Mouse (Mus musculus) kidney, embryonic 15.5 days (tissue): ENCODE measurements around the gene Svs1. TPM values are rescaled to one million over a fixed set of nuclear protein-coding genes. Genes with fewer than 3 reads are reported as not detected.
A peak's percentile ranks its signal among the peaks of the same experiment; 100 is the strongest.
"Not testable (repeated sequence)": the region's sequence is repeated elsewhere in the genome, so short reads cannot be mapped to it uniquely, and the experiment has no call there.

Source experiments
- ATAC-seq: fragments of 200-750 bp; cut with Nextera tagmentation; replicated peaks from 2 replicates; pipeline ENCODE4 v1.8.0; 2017; ENCODE audit warnings: moderate TSS enrichment; ENCODE audit not compliant: low FRiP score
- H3K27ac ChIP-seq: fragments of 300-500 bp; sonication (generic); 2 replicates; pipeline ENCODE4 v1.5.1; 2015; ENCODE audit warnings: mild to moderate bottlenecking, inconsistent platforms
- H3K27me3 ChIP-seq: fragments of 300-500 bp; sonication (generic); 2 replicates; pipeline ENCODE4 v1.6.1; 2015; ENCODE audit warnings: inconsistent platforms
- H3K36me3 ChIP-seq: fragments of 300-500 bp; sonication (generic); 2 replicates; pipeline ENCODE4 v1.6.1; 2015; ENCODE audit warnings: inconsistent platforms
- H3K4me1 ChIP-seq: fragments of 300-500 bp; sonication (generic); 2 replicates; pipeline ENCODE4 v1.6.1; 2015; ENCODE audit warnings: inconsistent platforms
- H3K4me2 ChIP-seq: fragments of 300-500 bp; sonication (generic); 2 replicates; pipeline ENCODE4 v1.6.1; 2015; ENCODE audit warnings: moderate library complexity, mild to moderate bottlenecking, inconsistent platforms
- H3K4me3 ChIP-seq: fragments of 300-500 bp; sonication (generic); replicated peaks from 2 replicates; pipeline ENCODE4 v1.5.1; 2015; ENCODE audit warnings: mild to moderate bottlenecking, inconsistent platforms
- H3K9ac ChIP-seq: fragments of 300-500 bp; sonication (generic); 2 replicates; pipeline ENCODE4 v1.6.1; 2015; ENCODE audit warnings: mild to moderate bottlenecking, inconsistent platforms
- H3K9me3 ChIP-seq: fragments of 300-500 bp; sonication (generic); replicated peaks from 2 replicates; pipeline ENCODE4 v1.6.1; 2016; ENCODE audit warnings: inconsistent platforms
- WGBS: fragments of 180-500 bp; shearing (Covaris S2); methylation state at CpG from one replicate; pipeline ENCODE4 v1.1.7; 2015; ENCODE audit warnings: mixed read lengths; 5-methylcytosine and 5-hydroxymethylcytosine counted together
- polyA plus RNA-seq: library from polyadenylated mRNA; unstranded; fragments of >200 nt; fragmentation: Nextera tagmentation; extraction: Ambion mirVana; gene quantifications from 2 replicates; pipeline ENCODE4 v1.2.1, GENCODE M21; 2015

Gene Svs1
- not detected in 2 replicates for polyA plus RNA-seq

DNA sequence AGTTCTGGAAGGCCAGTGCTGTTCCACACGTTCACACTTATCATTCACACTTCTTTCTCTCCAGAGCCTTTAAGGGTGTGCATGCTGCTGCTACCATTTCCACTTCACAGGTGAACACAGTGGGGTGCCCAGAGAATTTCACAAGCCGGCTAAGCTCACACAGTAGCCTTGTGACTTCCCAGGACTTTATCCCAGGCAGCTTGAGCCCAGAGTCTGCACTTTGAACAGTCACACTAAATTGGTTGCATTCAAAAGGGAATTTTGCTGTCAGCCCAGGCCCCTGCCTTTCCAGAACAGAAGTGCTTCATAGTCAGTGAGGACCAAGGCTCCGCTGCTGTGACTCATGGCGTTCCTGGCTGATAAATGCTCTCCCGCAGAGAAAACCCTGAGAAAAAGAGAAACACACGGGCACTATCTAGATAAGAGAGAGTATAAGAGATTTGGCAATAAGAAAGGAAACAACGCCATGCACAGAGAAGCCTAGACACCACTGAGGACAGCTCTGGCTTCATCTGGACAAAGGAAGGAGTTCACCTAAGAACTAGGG is at the start of gene Svs1:
TSS of gene Svs1 (plus strand) at position 418 of the 547 bp plus-strand sequence.
- WGBS = 48% methylated on average over 7 of the region's 7 CpGs
- no peak within 1 kb of the TSS for H3K27ac ChIP-seq
- no peak within 1 kb of the TSS for H3K4me2 ChIP-seq
- no peak within 1 kb of the TSS for H3K9ac ChIP-seq
- ATAC-seq = no peak
- no peak within 1 kb of the TSS for H3K4me3 ChIP-seq
- no peaks in the 10 kb centered on the region for H3K4me1 ChIP-seq
- H3K27me3 ChIP-seq = no peaks in the 10 kb centered on the region
- no peaks in the 10 kb centered on the region for H3K9me3 ChIP-seq
- H3K36me3 ChIP-seq = no peaks in the 10 kb centered on the region

DNA sequence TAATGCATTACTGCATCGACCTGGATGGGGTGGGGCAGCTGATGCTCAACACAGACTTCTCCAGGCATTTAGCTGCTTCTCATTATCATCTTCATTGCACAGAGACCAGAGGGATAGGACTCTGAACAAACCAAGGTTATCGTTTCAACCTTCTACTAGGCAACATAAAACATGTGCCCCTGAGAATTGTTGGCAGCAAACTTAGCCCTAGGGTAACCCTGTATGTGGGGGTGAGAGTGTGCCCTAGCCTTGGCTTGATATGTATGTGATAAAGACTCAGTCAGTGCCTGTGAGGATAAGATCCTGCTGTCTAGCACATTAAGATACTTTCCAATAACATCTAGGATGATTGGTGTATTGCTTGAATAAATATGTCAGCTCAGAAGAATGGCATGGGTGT is 37.1 kb upstream of the Svs1 start:
- H3K4me1 ChIP-seq = no peaks in the 10 kb centered on the region
- no peak overlapping the region for H3K4me2 ChIP-seq
- no peak overlapping the region for H3K4me3 ChIP-seq
- no peaks in the 10 kb centered on the region for H3K36me3 ChIP-seq
- ATAC-seq = no peak
- H3K27me3 ChIP-seq = no peaks in the 10 kb centered on the region
- H3K27ac ChIP-seq = no peak overlapping the region
- H3K9me3 ChIP-seq = no peaks in the 10 kb centered on the region
- WGBS = 60% methylated on average over 2 of the region's 2 CpGs
- H3K9ac ChIP-seq = no peak overlapping the region

DNA sequence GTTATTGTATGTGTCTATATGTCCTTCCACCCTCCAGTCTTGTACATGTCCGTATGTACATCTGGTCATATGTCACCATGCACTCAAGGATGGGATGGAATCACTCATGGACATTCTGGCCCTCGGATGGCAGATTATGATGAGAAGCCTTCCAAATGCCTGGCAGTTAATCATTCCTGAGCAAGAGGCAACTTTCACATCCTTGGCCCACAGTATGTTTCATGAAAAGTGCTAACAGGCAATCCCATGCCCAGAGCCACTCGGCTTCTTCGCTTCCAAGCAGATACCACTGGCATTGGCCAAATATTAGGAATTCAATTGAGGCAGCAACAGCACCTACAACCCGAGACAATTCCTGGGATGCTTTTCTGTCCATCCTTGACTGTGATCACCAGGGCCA is 36.0 kb upstream of the Svs1 start:
- no peaks in the 10 kb centered on the region for H3K36me3 ChIP-seq
- no peak overlapping the region for H3K4me3 ChIP-seq
- no peak for ATAC-seq
- H3K9ac ChIP-seq = no peak overlapping the region
- 88% methylated on average over 5 of the region's 5 CpGs for WGBS
- H3K9me3 ChIP-seq = no peaks in the 10 kb centered on the region
- H3K4me2 ChIP-seq = no peak overlapping the region
- H3K27ac ChIP-seq = no peak overlapping the region
- H3K27me3 ChIP-seq = no peaks in the 10 kb centered on the region
- no peaks in the 10 kb centered on the region for H3K4me1 ChIP-seq

DNA sequence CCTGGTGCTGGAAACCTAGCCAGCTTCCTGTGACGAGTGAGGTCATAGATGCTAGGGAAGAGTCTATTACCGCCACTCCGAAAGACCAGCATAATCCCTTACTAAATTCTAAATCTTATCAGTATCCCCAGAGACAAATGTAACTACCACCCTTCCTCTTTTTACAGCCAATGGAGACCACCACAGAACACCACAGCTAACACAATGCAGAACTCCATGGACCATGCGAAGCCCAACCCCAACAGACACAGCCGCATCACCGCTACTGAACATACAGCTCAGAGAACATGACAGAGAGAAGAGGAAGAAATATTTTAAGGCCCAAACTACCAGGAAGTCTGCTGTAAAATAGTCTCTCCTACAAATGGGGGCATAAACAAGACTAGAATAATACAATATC is 35.0 kb upstream of the Svs1 start:
- Histone ChIP-seq H3K27ac (no peak overlapping the region), H3K9ac (no peak overlapping the region), H3K36me3 (no peaks in the 10 kb centered on the region), H3K9me3 (no peaks in the 10 kb centered on the region), H3K27me3 (no peaks in the 10 kb centered on the region), H3K4me1 (no peaks in the 10 kb centered on the region), H3K4me2 (no peak overlapping the region), H3K4me3 (no peak overlapping the region)
- WGBS = 87% methylated on average over 6 of the region's 6 CpGs
- ATAC-seq = no peak

DNA sequence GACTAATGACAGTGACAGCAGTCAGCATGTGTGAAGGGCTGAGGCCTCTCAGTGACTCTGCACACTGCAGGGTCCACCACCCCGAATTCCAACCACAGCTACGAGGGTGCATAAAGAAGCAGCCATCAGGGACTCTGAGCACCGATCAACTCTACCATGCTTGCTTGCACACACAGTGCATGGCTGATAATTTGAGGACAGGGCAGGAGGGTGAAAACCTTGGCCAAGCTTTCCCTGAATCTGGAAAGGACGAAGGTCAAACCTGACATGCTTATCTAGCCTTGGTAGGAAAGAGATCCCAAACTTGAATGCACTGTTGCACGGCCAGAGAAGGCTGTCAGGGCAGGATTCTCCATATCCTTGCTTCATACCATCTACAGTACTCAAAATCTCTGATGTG is 33.4 kb upstream of the Svs1 start:
- Histone ChIP-seq H3K4me3 (no peak overlapping the region), H3K27ac (no peak overlapping the region), H3K27me3 (no peaks in the 10 kb centered on the region), H3K4me2 (no peak overlapping the region), H3K36me3 (no peaks in the 10 kb centered on the region), H3K9ac (no peak overlapping the region), H3K4me1 (no peaks in the 10 kb centered on the region), H3K9me3 (no peaks in the 10 kb centered on the region)
- 80% methylated on average over 5 of the region's 5 CpGs for WGBS
- ATAC-seq = no peak

DNA sequence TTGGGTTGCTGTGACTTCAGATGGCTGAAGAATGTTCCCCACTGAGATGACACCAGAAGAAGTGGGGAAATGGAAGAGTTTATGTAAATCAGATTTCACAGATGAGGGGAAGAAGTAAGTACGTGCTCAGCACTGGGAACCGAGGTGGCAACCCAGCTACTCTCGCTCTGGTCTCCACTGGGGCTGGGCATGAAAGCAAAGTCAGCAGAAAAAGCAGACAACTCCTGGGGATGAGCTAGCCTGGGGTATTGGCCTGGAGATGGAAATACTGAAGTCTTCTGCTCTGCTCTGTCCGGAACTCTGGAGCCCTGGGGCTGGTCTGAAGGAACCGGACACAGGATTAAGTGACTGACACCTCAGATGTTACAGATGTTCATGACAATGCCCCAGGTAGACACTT is 32.5 kb upstream of the Svs1 start:
- no peaks in the 10 kb centered on the region for H3K4me1 ChIP-seq
- H3K9ac ChIP-seq = no peak overlapping the region
- H3K27me3 ChIP-seq = no peaks in the 10 kb centered on the region
- no peak overlapping the region for H3K4me2 ChIP-seq
- H3K36me3 ChIP-seq = no peaks in the 10 kb centered on the region
- 87% methylated on average over 5 of the region's 5 CpGs for WGBS
- ATAC-seq = no peak
- no peak overlapping the region for H3K4me3 ChIP-seq
- H3K27ac ChIP-seq = no peak overlapping the region
- H3K9me3 ChIP-seq = no peaks in the 10 kb centered on the region

DNA sequence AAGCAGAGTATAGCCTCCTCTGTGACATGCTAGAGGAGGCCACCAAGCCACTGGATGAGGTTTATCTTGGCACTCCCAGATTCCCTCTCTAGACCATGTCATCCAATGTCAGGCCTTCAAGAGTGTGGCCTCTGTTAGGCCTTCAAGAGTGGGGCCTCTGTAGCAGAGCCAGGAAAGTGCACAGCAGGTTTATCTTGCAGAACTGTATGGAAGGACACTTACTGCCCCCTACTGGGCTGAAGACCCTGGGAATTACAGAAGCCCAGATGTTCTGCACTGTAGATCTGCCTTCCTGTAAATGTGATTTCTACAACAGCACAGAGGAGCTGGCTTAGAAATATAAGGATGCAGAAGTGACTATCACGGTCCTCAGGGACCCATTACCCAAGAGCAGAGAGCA is 31.7 kb upstream of the Svs1 start:
- Histone ChIP-seq H3K9ac (no peak overlapping the region), H3K4me1 (no peaks in the 10 kb centered on the region), H3K27ac (no peak overlapping the region), H3K4me3 (no peak overlapping the region), H3K36me3 (no peaks in the 10 kb centered on the region), H3K4me2 (no peak overlapping the region), H3K9me3 (no peaks in the 10 kb centered on the region), H3K27me3 (no peaks in the 10 kb centered on the region)
- 40% methylated on average over 1 of the region's 1 CpGs for WGBS
- ATAC-seq = peak; percentile 36; the same call in 1 of the 2 replicates

DNA sequence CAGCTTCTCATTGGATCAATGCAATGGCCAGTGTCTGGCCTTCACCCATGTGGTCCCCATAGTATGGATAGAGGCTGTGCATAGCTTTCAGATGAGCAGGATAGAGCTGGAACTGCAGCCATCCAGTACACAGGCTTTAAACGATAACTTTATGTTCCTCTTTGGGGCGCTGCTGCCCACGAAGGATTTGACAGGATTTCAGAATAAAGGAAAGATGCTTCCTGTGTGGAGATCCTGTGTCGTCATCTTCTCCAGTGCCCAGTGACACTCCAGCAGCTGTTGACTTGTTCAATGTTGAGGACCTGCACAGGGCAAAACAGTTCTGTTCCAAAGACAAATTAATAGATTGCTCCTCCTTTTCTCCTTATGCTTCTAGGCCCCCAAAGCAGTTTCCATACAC is 29.9 kb upstream of the Svs1 start:
- H3K4me2 ChIP-seq = no peak overlapping the region
- H3K4me1 ChIP-seq = no peaks in the 10 kb centered on the region
- H3K36me3 ChIP-seq = no peaks in the 10 kb centered on the region
- H3K27ac ChIP-seq = no peak overlapping the region
- H3K9ac ChIP-seq = no peak overlapping the region
- no peak for ATAC-seq
- H3K4me3 ChIP-seq = no peak overlapping the region
- H3K9me3 ChIP-seq = no peaks in the 10 kb centered on the region
- WGBS = 82% methylated on average over 4 of the region's 4 CpGs
- no peaks in the 10 kb centered on the region for H3K27me3 ChIP-seq

DNA sequence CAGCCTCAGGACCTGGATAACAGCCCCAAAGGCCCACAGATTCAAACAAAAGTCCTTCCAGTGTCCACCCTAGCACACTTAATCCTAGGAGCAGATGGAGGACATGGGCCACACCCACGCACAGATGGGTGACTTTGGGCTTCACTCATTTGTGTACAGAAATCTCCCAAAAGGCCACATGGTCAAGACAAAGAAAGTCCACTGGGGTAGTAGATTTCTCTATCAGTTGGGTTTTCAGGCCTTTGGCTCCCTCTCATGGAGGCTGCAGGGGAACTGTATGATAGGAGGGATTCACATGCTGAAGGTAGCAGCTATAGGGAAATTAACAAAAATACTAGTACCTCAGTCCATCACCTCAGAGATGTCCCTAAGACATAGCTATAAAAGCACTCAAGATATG is 28.6 kb upstream of the Svs1 start:
- Histone ChIP-seq H3K27ac (no peak overlapping the region), H3K4me1 (no peaks in the 10 kb centered on the region), H3K9me3 (no peaks in the 10 kb centered on the region), H3K9ac (no peak overlapping the region), H3K4me3 (no peak overlapping the region), H3K4me2 (no peak overlapping the region), H3K27me3 (no peaks in the 10 kb centered on the region), H3K36me3 (no peaks in the 10 kb centered on the region)
- WGBS = 66% methylated on average over 1 of the region's 1 CpGs
- ATAC-seq = no peak

DNA sequence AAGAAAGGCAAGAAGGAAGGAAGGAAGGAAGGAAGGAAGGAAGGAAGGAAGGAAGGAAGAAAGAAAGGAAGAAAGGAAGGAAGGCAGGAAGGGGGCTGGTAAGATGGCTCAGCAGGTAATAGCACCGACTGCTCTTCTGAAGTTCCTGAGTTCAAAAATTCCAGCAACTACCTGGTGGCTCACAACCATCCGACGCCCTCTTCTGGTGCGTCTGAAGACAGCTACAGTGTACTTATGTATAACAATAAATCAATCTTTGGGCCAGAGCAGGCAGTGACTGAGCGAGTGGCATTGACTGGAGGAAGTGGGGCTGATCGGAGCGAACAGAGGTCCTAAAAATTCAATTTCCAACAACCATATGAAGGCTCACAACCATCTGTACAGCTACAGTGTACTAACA is 27.5 kb upstream of the Svs1 start:
- not testable (repeated sequence) for H3K4me1 ChIP-seq, H3K9ac ChIP-seq, H3K36me3 ChIP-seq, H3K4me3 ChIP-seq, H3K27me3 ChIP-seq, H3K4me2 ChIP-seq, H3K9me3 ChIP-seq, H3K27ac ChIP-seq, ATAC-seq
- 23% methylated on average over 7 of the region's 7 CpGs for WGBS

DNA sequence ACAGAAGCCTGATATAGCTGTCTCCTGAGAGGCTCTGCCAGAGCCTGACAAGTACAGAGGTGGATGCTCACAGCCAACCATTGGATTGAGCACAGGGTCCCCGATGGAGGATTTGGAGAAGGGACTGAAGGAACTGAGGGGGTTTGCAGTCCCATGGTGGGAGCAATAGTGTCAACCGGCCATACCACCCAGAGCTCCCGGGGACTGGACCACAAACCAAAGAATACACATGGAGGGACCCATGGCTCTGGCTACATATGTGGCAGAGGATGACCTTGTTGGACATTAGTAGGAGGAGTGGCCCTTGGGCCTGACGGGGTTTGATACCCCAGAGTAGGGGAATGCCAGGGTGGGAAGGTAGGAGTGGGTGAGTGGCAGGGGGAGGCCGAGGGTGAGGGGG is 20.0 kb upstream of the Svs1 start:
- H3K27ac ChIP-seq, ATAC-seq, H3K27me3 ChIP-seq, H3K4me2 ChIP-seq, H3K4me1 ChIP-seq, H3K9me3 ChIP-seq, H3K36me3 ChIP-seq, H3K9ac ChIP-seq, H3K4me3 ChIP-seq: not testable (repeated sequence)
- WGBS = 84% methylated on average over 5 of the region's 5 CpGs

DNA sequence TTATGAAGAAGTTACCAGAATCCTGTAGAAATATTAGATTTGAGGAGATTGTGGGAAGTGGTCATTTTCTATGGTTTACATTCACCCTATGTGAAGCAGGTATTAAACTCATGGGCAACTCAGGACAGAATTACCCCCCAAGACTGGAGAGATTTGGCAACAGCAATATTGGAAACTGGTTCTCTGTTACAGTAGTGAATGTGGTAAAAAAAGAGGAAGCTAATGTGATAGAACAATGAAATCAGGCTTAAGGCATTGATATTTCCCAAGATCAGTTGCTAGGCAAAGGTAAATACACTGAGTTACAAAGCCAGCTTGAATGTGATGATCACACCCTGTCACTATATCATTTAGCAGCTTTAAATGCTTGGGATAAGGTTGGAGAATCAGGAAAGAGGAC is 18.8 kb upstream of the Svs1 start:
- Histone ChIP-seq H3K36me3 (no peaks in the 10 kb centered on the region), H3K4me2 (no peak overlapping the region), H3K9me3 (no peaks in the 10 kb centered on the region), H3K4me1 (no peaks in the 10 kb centered on the region), H3K27ac (no peak overlapping the region), H3K4me3 (no peak overlapping the region), H3K9ac (no peak overlapping the region), H3K27me3 (no peaks in the 10 kb centered on the region)
- no peak for ATAC-seq

DNA sequence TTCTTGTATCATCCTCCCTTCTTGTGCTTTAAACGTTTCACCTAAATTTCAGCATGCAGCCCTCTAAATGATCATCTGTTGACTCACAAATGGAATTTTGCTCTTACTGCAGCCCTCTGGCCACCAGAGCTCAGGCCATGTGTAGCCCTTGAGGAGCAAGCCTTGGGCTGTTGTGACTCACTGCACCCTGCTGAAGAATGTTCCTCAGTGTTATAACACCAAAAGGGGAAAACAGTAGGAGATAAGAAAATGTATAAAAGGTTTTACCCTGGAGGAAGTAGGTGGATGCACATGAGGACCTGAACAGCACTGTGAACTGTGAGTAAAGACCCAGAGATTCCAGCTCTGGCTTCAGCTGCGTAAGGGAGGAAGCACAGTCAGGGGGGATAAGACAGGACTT is 12.0 kb upstream of the Svs1 start, which contains the start of gene Doxl2:
TSS of gene Doxl2 (plus strand) at position 301 of the 400 bp plus-strand sequence.
- no peak within 1 kb of the TSS for H3K9ac ChIP-seq
- no peak within 1 kb of the TSS for H3K4me2 ChIP-seq
- H3K36me3 ChIP-seq = no peaks in the 10 kb centered on the region
- 82% methylated on average over 2 of the region's 2 CpGs for WGBS
- no peaks in the 10 kb centered on the region for H3K27me3 ChIP-seq
- no peaks in the 10 kb centered on the region for H3K4me1 ChIP-seq
- no peak within 1 kb of the TSS for H3K4me3 ChIP-seq
- no peak within 1 kb of the TSS for H3K27ac ChIP-seq
- no peaks in the 10 kb centered on the region for H3K9me3 ChIP-seq
- no peak for ATAC-seq
